Mouse (Mus musculus): ENCODE measurements around the gene Kcnk3.

DNA sequence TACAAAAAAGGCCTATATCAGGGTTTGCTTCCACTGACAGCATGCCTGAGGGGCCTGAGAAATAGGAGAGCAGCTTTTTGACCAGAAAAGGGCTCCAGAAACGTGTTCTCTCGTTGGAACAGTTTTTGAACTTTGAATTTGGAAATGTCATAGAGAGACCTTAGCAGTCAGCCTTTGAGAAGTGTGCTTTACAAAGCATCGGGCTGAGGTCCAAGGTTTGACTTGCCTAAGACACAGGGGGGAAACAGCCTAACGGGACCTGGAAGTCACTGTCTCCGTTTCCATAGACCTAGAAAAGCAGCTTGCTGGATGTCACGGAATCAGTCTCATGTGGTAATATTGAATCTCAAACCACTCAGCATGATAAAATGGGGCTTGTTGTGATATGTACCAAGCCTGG, 36.0 kb upstream of the Kcnk3 start:
- TF ChIP-seq MAFK (IDR thresholded peaks at IDR 0.05; ENCODE audit: insufficient read depth, low read depth, low read length) (no peak), CHD2 (IDR thresholded peaks at IDR 0.05; ENCODE audit: low read depth, low read length) (no peak), ZNF384 (IDR thresholded peaks at IDR 0.05; ENCODE audit: low read depth, low read length) (no peak), ZC3H11A (IDR thresholded peaks at IDR 0.05; ENCODE audit: borderline replicate concordance, low read depth, low read length) (no peak)
